Mouse (Mus musculus) myocyte (in vitro differentiated cells): ENCODE measurements around the gene Cd81. TPM values are rescaled to one million over a fixed set of nuclear protein-coding genes. Genes with fewer than 3 reads are reported as not detected.
A peak's percentile ranks its signal among the peaks of the same experiment; 100 is the strongest.

ENCODE experiments used
- H3K27me3 ChIP-seq: one replicate; pipeline ENCODE4 v1.6.1; 2011; ENCODE audit not compliant: control insufficient read depth, insufficient read depth, insufficient read length
- H3K36me3 ChIP-seq: one replicate; pipeline ENCODE4 v1.6.1; 2011; ENCODE audit not compliant: control insufficient read depth, insufficient read depth
- H3K4me2 ChIP-seq: one replicate; pipeline ENCODE4 v1.6.1; 2011; ENCODE audit warnings: low read depth, control low read depth
- H3K4me3 ChIP-seq: one replicate; pipeline ENCODE4 v1.5.1; 2011; ENCODE audit warnings: mild to moderate bottlenecking, control low read depth, moderate library complexity
- H3K79me2 ChIP-seq: one replicate; pipeline ENCODE4 v1.6.1; 2011; ENCODE audit not compliant: control insufficient read depth, insufficient read depth
- H3ac ChIP-seq: one replicate; pipeline ENCODE4 v1.6.1; 2011; ENCODE audit not compliant: control insufficient read depth, insufficient read length
- CEBPB ChIP-seq: IDR thresholded peaks from 2 replicates; pipeline ENCODE4 v1.6.1; 2011; ENCODE audit warnings: mild to moderate bottlenecking, moderate library complexity; ENCODE audit not compliant: poor library complexity, insufficient read depth, severe bottlenecking
- E2F4 ChIP-seq: IDR thresholded peaks from one replicate; pipeline ENCODE4 v1.6.1; 2011; ENCODE audit warnings: mild to moderate bottlenecking, control low read depth, moderate library complexity; ENCODE audit not compliant: insufficient read depth
- MAX ChIP-seq: IDR thresholded peaks from one replicate; pipeline ENCODE4 v1.6.1; 2011; ENCODE audit warnings: low read depth, mild to moderate bottlenecking, control low read depth
- MYOD1 ChIP-seq, 3 experiments: IDR thresholded peaks; one replicate each; pipeline ENCODE4 v1.6.1; 2011; ENCODE audit warnings: control low read depth in 2 of 3, low read depth in 2 of 3, mild to moderate bottlenecking in 2 of 3, moderate library complexity in 1 of 3; ENCODE audit not compliant: insufficient read length in 2 of 3, control insufficient read depth in 1 of 3
- MYOG ChIP-seq, 3 experiments: IDR thresholded peaks; one replicate each; pipeline ENCODE4 v1.6.1; 2011; ENCODE audit warnings: control low read depth in 2 of 3, low read depth in 2 of 3, mild to moderate bottlenecking in 2 of 3; ENCODE audit not compliant: insufficient read length in 2 of 3, control insufficient read depth in 1 of 3, insufficient read depth in 1 of 3
- POLR2A ChIP-seq: IDR thresholded peaks from one replicate; pipeline ENCODE4 v1.6.1; 2011; ENCODE audit warnings: low read depth, mild to moderate bottlenecking, control low read depth, moderate library complexity; ENCODE audit not compliant: insufficient read length
- POLR2AphosphoS2 ChIP-seq: IDR thresholded peaks from one replicate; pipeline ENCODE4 v1.6.1; 2011; ENCODE audit warnings: low read depth, control low read depth; ENCODE audit not compliant: insufficient read length
- REST ChIP-seq: IDR thresholded peaks from one replicate; pipeline ENCODE4 v1.6.1; 2011; ENCODE audit warnings: mild to moderate bottlenecking, control low read depth, moderate library complexity; ENCODE audit not compliant: insufficient read depth, insufficient read length
- SRF ChIP-seq: IDR thresholded peaks from one replicate; pipeline ENCODE4 v1.6.1; 2011; ENCODE audit warnings: low read depth; ENCODE audit not compliant: control insufficient read depth, insufficient read length
- TCF12 ChIP-seq: IDR thresholded peaks from one replicate; pipeline ENCODE4 v1.6.1; 2011; ENCODE audit warnings: mild to moderate bottlenecking, control low read depth; ENCODE audit not compliant: poor library complexity, insufficient read depth, severe bottlenecking
- TCF3 ChIP-seq: IDR thresholded peaks from one replicate; pipeline ENCODE4 v1.6.1; 2011; ENCODE audit warnings: low read depth, control low read depth; ENCODE audit not compliant: insufficient read length
- USF1 ChIP-seq: IDR thresholded peaks from one replicate; pipeline ENCODE4 v1.6.1; 2011; ENCODE audit warnings: low read depth, mild to moderate bottlenecking, control low read depth, moderate library complexity
- polyA plus RNA-seq: library from polyadenylated mRNA; unstranded; fragments of >200 nt; fragmentation: generic; extraction: Trizol; gene quantifications from one replicate; pipeline ENCODE4 v1.2.1, GENCODE M21; 2012; ENCODE audit warnings: missing spikeins

Gene Cd81
- polyA plus RNA-seq, 1 experiment: 744 TPM

GRCm38 (mm10) chr7:143042897-143043300, 9.6 kb upstream of the Cd81 start:
- Histone ChIP-seq H3K36me3 (no peaks in the 10 kb centered on the region), H3ac (no peak overlapping the region), H3K4me2 (peak overlapping the region; percentile 15), H3K4me3 (no peak overlapping the region), H3K79me2 (no peaks in the 10 kb centered on the region), H3K27me3 (no peaks in the 10 kb centered on the region)
- no peak for TF ChIP-seq SRF
- TF ChIP-seq MYOG (IDR thresholded peaks at IDR 0.05; ENCODE audit: control insufficient read depth in 1 of 3, insufficient read depth in 1 of 3, insufficient read length in 2 of 3, low read depth in 2 of 3): no peak
- no peak for TF ChIP-seq TCF3
- TF ChIP-seq CEBPB: no peak
- TF ChIP-seq REST: no peak
- no peak for TF ChIP-seq POLR2A
- TF ChIP-seq USF1: no peak
- TF ChIP-seq MYOD1 (IDR thresholded peaks at IDR 0.05; ENCODE audit: control insufficient read depth in 1 of 3, insufficient read length in 2 of 3, low read depth in 2 of 3): no peak
- no peak for TF ChIP-seq MAX
- TF ChIP-seq TCF12: no peak
- TF ChIP-seq E2F4: no peak
- no peak for TF ChIP-seq POLR2AphosphoS2

- no peaks in the 10 kb centered on the region for H3K79me2 ChIP-seq
- TF ChIP-seq REST (no peak), USF1 (no peak), TCF3 (no peak), TCF12 (no peak), MYOD1 (IDR thresholded peaks at IDR 0.05; ENCODE audit: control insufficient read depth in 1 of 3, insufficient read length in 2 of 3, low read depth in 2 of 3) (no peak), SRF (no peak), POLR2AphosphoS2 (no peak), POLR2A (no peak), MAX (no peak), MYOG (IDR thresholded peaks at IDR 0.05; ENCODE audit: control insufficient read depth in 1 of 3, insufficient read depth in 1 of 3, insufficient read length in 2 of 3, low read depth in 2 of 3) (no peak), CEBPB (no peak), E2F4 (no peak)
- H3K27me3 ChIP-seq: no peaks in the 10 kb centered on the region
- H3K36me3 ChIP-seq: no peaks in the 10 kb centered on the region
- H3K4me2 ChIP-seq: no peak overlapping the region
- no peak overlapping the region for H3K4me3 ChIP-seq
- H3ac ChIP-seq: no peak overlapping the region
These were observed 8.3 kb upstream of the Cd81 start for GRCm38 (mm10) chr7:143044049-143044825.

GRCm38 (mm10) chr7:143044826-143045206, 7.7 kb upstream of the Cd81 start:
- TF ChIP-seq TCF3: no peak
- no peak for TF ChIP-seq USF1
- no peak for TF ChIP-seq MYOD1 (IDR thresholded peaks at IDR 0.05; ENCODE audit: control insufficient read depth in 1 of 3, insufficient read length in 2 of 3, low read depth in 2 of 3)
- TF ChIP-seq POLR2AphosphoS2: no peak
- TF ChIP-seq CEBPB: no peak
- TF ChIP-seq MYOG (IDR thresholded peaks at IDR 0.05; ENCODE audit: control insufficient read depth in 1 of 3, insufficient read depth in 1 of 3, insufficient read length in 2 of 3, low read depth in 2 of 3): no peak
- TF ChIP-seq SRF: no peak
- no peak for TF ChIP-seq E2F4
- TF ChIP-seq TCF12: no peak
- H3K4me2 ChIP-seq: no peak overlapping the region
- no peaks in the 10 kb centered on the region for H3K36me3 ChIP-seq
- H3ac ChIP-seq: no peak overlapping the region
- no peaks in the 10 kb centered on the region for H3K79me2 ChIP-seq
- no peaks in the 10 kb centered on the region for H3K27me3 ChIP-seq
- H3K4me3 ChIP-seq: no peak overlapping the region

GRCm38 (mm10) chr7:143046358-143046757, 6.2 kb upstream of the Cd81 start:
- H3K4me3 ChIP-seq: no peak overlapping the region
- no peaks in the 10 kb centered on the region for H3K27me3 ChIP-seq
- H3K4me2 ChIP-seq: no peak overlapping the region
- TF ChIP-seq POLR2A: no peak
- no peak for TF ChIP-seq CEBPB
- no peak for TF ChIP-seq REST
- TF ChIP-seq TCF3: no peak
- no peak for TF ChIP-seq POLR2AphosphoS2
- TF ChIP-seq MAX: no peak
- no peak for TF ChIP-seq USF1
- no peak for TF ChIP-seq E2F4
- TF ChIP-seq MYOD1 (IDR thresholded peaks at IDR 0.05; ENCODE audit: control insufficient read depth in 1 of 3, insufficient read length in 2 of 3, low read depth in 2 of 3): no peak
- TF ChIP-seq MYOG (IDR thresholded peaks at IDR 0.05; ENCODE audit: control insufficient read depth in 1 of 3, insufficient read depth in 1 of 3, insufficient read length in 2 of 3, low read depth in 2 of 3): no peak
- no peak for TF ChIP-seq TCF12
- no peak for TF ChIP-seq SRF
- H3K79me2 ChIP-seq: no peaks in the 10 kb centered on the region
- H3ac ChIP-seq: no peak overlapping the region
- no peaks in the 10 kb centered on the region for H3K36me3 ChIP-seq

- H3ac ChIP-seq: no peak overlapping the region
- H3K36me3 ChIP-seq: no peaks in the 10 kb centered on the region
- H3K79me2 ChIP-seq: peaks cover 15% of the 10 kb centered on the region
- TF ChIP-seq TCF12: no peak
- no peak for TF ChIP-seq E2F4
- TF ChIP-seq CEBPB: no peak
- no peak for TF ChIP-seq MAX
- no peak for TF ChIP-seq TCF3
- TF ChIP-seq MYOD1 (IDR thresholded peaks at IDR 0.05; ENCODE audit: control insufficient read depth in 1 of 3, insufficient read length in 2 of 3, low read depth in 2 of 3): no peak
- no peaks in the 10 kb centered on the region for H3K27me3 ChIP-seq
- no peak overlapping the region for H3K4me2 ChIP-seq
- H3K4me3 ChIP-seq: no peak overlapping the region
These were observed 3.2 kb upstream of the Cd81 start for GRCm38 (mm10) chr7:143049331-143049730.
